Mouse (Mus musculus) myocyte (in vitro differentiated cells): ENCODE measurements at regions not wholly inside any gene's neighbourhood (a gene's known extent, or its start where the extent isn't known, plus 50 kb on each side); places are given as distances from the start of the nearest gene placed in this dataset.

Experiments used
- H3K27me3 ChIP-seq: one replicate; pipeline ENCODE4 v1.6.1; 2011; ENCODE audit not compliant: control insufficient read depth, insufficient read depth, insufficient read length
- H3K36me3 ChIP-seq: one replicate; pipeline ENCODE4 v1.6.1; 2011; ENCODE audit not compliant: control insufficient read depth, insufficient read depth
- H3K4me2 ChIP-seq: one replicate; pipeline ENCODE4 v1.6.1; 2011; ENCODE audit warnings: low read depth, control low read depth
- H3K4me3 ChIP-seq: one replicate; pipeline ENCODE4 v1.5.1; 2011; ENCODE audit warnings: mild to moderate bottlenecking, control low read depth, moderate library complexity
- H3K79me2 ChIP-seq: one replicate; pipeline ENCODE4 v1.6.1; 2011; ENCODE audit not compliant: control insufficient read depth, insufficient read depth
- H3ac ChIP-seq: one replicate; pipeline ENCODE4 v1.6.1; 2011; ENCODE audit not compliant: control insufficient read depth, insufficient read length
- CEBPB ChIP-seq: IDR thresholded peaks from 2 replicates; pipeline ENCODE4 v1.6.1; 2011; ENCODE audit warnings: mild to moderate bottlenecking, moderate library complexity; ENCODE audit not compliant: poor library complexity, insufficient read depth, severe bottlenecking
- E2F4 ChIP-seq: IDR thresholded peaks from one replicate; pipeline ENCODE4 v1.6.1; 2011; ENCODE audit warnings: mild to moderate bottlenecking, control low read depth, moderate library complexity; ENCODE audit not compliant: insufficient read depth
- MAX ChIP-seq: IDR thresholded peaks from one replicate; pipeline ENCODE4 v1.6.1; 2011; ENCODE audit warnings: low read depth, mild to moderate bottlenecking, control low read depth
- MYOD1 ChIP-seq, 3 experiments: IDR thresholded peaks; one replicate each; pipeline ENCODE4 v1.6.1; 2011; ENCODE audit warnings: control low read depth in 2 of 3, low read depth in 2 of 3, mild to moderate bottlenecking in 2 of 3, moderate library complexity in 1 of 3; ENCODE audit not compliant: insufficient read length in 2 of 3, control insufficient read depth in 1 of 3
- MYOG ChIP-seq, 3 experiments: IDR thresholded peaks; one replicate each; pipeline ENCODE4 v1.6.1; 2011; ENCODE audit warnings: control low read depth in 2 of 3, low read depth in 2 of 3, mild to moderate bottlenecking in 2 of 3; ENCODE audit not compliant: insufficient read length in 2 of 3, control insufficient read depth in 1 of 3, insufficient read depth in 1 of 3
- POLR2A ChIP-seq: IDR thresholded peaks from one replicate; pipeline ENCODE4 v1.6.1; 2011; ENCODE audit warnings: low read depth, mild to moderate bottlenecking, control low read depth, moderate library complexity; ENCODE audit not compliant: insufficient read length
- POLR2AphosphoS2 ChIP-seq: IDR thresholded peaks from one replicate; pipeline ENCODE4 v1.6.1; 2011; ENCODE audit warnings: low read depth, control low read depth; ENCODE audit not compliant: insufficient read length
- REST ChIP-seq: IDR thresholded peaks from one replicate; pipeline ENCODE4 v1.6.1; 2011; ENCODE audit warnings: mild to moderate bottlenecking, control low read depth, moderate library complexity; ENCODE audit not compliant: insufficient read depth, insufficient read length
- SRF ChIP-seq: IDR thresholded peaks from one replicate; pipeline ENCODE4 v1.6.1; 2011; ENCODE audit warnings: low read depth; ENCODE audit not compliant: control insufficient read depth, insufficient read length
- TCF12 ChIP-seq: IDR thresholded peaks from one replicate; pipeline ENCODE4 v1.6.1; 2011; ENCODE audit warnings: mild to moderate bottlenecking, control low read depth; ENCODE audit not compliant: poor library complexity, insufficient read depth, severe bottlenecking
- TCF3 ChIP-seq: IDR thresholded peaks from one replicate; pipeline ENCODE4 v1.6.1; 2011; ENCODE audit warnings: low read depth, control low read depth; ENCODE audit not compliant: insufficient read length
- USF1 ChIP-seq: IDR thresholded peaks from one replicate; pipeline ENCODE4 v1.6.1; 2011; ENCODE audit warnings: low read depth, mild to moderate bottlenecking, control low read depth, moderate library complexity

DNA sequence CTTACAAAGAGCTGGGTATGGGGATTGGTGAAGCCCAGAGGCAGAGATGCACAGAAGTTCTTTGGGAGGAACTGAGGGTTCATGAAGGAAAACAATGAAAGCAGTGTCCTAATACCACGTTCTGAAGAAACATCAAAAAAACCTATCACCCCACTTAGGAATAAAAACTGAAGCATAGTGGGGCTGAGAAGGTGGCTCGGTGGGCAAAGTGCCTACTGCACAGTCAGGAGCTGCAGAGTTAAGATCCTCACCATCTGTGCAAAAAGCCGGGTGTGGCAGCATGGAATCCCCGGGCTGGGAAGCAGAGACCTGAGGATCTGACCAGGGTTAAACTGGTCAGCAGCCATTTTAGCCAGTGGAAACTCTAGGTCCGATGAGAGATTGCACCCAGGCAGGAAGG is 106.1 kb upstream of the Smad1 start:
- H3K79me2 ChIP-seq: no peaks in the 10 kb centered on the region
- H3K36me3 ChIP-seq: no peaks in the 10 kb centered on the region
- no peaks in the 10 kb centered on the region for H3K27me3 ChIP-seq
- H3K4me2 ChIP-seq: no peak overlapping the region
- TF ChIP-seq MYOD1 (IDR thresholded peaks at IDR 0.05; ENCODE audit: control insufficient read depth in 1 of 3, insufficient read length in 2 of 3, low read depth in 2 of 3) (no peak), E2F4 (no peak), TCF12 (no peak), USF1 (no peak), SRF (no peak), MYOG (IDR thresholded peaks at IDR 0.05; ENCODE audit: control insufficient read depth in 1 of 3, insufficient read depth in 1 of 3, insufficient read length in 2 of 3, low read depth in 2 of 3) (no peak)
- H3ac ChIP-seq: no peak overlapping the region
- no peak overlapping the region for H3K4me3 ChIP-seq

DNA sequence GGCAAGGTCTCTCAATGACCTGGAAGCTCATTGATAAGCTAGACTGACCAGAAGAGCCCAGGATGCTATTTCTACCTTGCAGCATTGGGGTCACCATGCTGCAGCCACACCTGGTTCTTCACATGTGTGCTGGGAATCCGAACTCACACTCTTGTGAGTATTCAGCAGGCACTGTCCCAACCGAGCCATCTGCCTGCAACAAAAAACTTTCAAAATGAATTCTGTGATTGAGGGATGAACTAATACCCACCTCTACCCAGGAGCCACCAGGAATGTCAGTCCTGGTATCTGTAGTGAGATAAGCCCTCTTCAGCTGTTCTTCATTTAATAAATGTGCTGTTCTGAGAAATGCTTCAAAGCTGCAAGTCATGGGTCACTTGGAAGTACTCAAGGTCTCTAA is 104.6 kb upstream of the Smad1 start:
- Histone ChIP-seq H3K36me3 (no peaks in the 10 kb centered on the region), H3K27me3 (no peaks in the 10 kb centered on the region), H3K79me2 (no peaks in the 10 kb centered on the region), H3K4me2 (no peak overlapping the region), H3ac (no peak overlapping the region), H3K4me3 (no peak overlapping the region)
- TF ChIP-seq POLR2A (no peak), MYOD1 (IDR thresholded peaks at IDR 0.05; ENCODE audit: control insufficient read depth in 1 of 3, insufficient read length in 2 of 3, low read depth in 2 of 3) (no peak), USF1 (no peak), CEBPB (no peak), MAX (no peak), REST (no peak), SRF (no peak), E2F4 (no peak), TCF3 (no peak), TCF12 (no peak), MYOG (IDR thresholded peaks at IDR 0.05; ENCODE audit: control insufficient read depth in 1 of 3, insufficient read depth in 1 of 3, insufficient read length in 2 of 3, low read depth in 2 of 3) (no peak), POLR2AphosphoS2 (no peak)

DNA sequence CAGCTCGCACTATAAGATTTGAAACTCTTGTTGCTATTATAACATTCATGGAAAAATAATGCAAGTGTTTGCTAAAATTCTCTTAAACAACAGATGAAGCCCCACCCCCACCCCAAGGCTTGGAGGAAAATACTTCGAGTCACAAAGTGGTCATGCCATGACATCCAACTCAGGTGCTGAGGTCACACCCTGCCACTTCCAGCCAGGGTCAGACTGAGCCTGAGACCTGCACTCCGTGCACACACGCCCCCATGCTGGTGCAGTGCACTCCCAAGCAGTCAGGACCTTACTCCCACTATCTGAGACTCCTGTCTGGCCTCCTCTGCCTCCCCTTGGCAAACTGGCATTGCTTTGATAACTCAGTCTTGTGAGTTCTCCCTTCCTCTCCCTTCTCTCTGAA is 102.7 kb upstream of the Smad1 start:
- Histone ChIP-seq H3K27me3 (no peaks in the 10 kb centered on the region), H3K4me2 (no peak overlapping the region), H3K4me3 (no peak overlapping the region), H3ac (no peak overlapping the region), H3K36me3 (no peaks in the 10 kb centered on the region), H3K79me2 (no peaks in the 10 kb centered on the region)
- no peak for TF ChIP-seq MAX
- no peak for TF ChIP-seq POLR2A
- TF ChIP-seq REST: no peak
- TF ChIP-seq E2F4: no peak
- no peak for TF ChIP-seq SRF
- no peak for TF ChIP-seq MYOD1 (IDR thresholded peaks at IDR 0.05; ENCODE audit: control insufficient read depth in 1 of 3, insufficient read length in 2 of 3, low read depth in 2 of 3)
- no peak for TF ChIP-seq POLR2AphosphoS2
- no peak for TF ChIP-seq TCF12
- no peak for TF ChIP-seq TCF3
- no peak for TF ChIP-seq MYOG (IDR thresholded peaks at IDR 0.05; ENCODE audit: control insufficient read depth in 1 of 3, insufficient read depth in 1 of 3, insufficient read length in 2 of 3, low read depth in 2 of 3)
- no peak for TF ChIP-seq CEBPB
- TF ChIP-seq USF1: no peak

DNA sequence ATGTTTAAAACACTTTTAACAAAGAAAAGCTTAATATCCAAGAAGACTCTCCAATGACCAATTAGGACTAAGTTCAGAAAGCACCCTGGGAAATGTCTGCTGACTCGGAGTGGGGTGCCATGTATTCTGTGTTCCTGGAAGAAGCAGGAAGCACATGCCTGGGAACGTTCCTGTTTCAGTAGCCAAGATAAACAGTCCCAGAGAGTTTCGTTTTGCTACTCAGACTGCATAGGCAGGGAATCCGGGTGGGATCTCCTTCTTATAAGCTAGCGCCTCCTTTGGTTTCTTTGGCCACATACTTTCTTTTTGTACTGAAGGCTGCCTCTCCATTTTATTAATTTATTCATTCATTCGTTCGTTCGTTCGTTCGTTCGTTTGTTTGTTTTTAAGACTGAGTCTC is 101.9 kb upstream of the Smad1 start:
- Histone ChIP-seq H3K27me3 (no peaks in the 10 kb centered on the region), H3K79me2 (no peaks in the 10 kb centered on the region), H3K4me2 (peak overlapping the region; percentile 18), H3K4me3 (no peak overlapping the region), H3K36me3 (no peaks in the 10 kb centered on the region), H3ac (no peak overlapping the region)
- TF ChIP-seq SRF (no peak), POLR2A (no peak), CEBPB (no peak), MYOG (IDR thresholded peaks at IDR 0.05; ENCODE audit: control insufficient read depth in 1 of 3, insufficient read depth in 1 of 3, insufficient read length in 2 of 3, low read depth in 2 of 3) (no peak), MAX (no peak), POLR2AphosphoS2 (no peak), E2F4 (no peak), MYOD1 (IDR thresholded peaks at IDR 0.05; ENCODE audit: control insufficient read depth in 1 of 3, insufficient read length in 2 of 3, low read depth in 2 of 3) (no peak), TCF3 (no peak), USF1 (no peak), TCF12 (no peak), REST (no peak)

DNA sequence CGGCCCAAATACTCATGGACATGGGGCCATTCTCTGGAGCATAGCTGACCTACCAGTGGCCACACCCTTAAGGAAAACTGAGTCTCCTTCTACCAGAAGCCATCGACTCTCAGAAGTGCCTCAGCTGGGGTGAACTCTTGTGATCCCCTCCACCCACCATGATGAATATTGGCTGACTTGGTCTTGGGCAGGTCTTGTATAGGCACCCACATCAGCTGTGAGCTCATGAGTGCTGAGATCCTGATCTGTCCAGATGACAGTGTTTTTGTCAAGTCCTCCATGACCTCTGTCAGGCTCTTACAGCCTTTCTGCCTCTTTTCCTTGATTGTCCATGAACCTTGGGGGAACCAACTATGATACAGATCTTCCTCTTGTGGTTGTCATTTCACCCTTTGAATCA is 99.9 kb upstream of the Smad1 start:
- Histone ChIP-seq H3K36me3 (no peaks in the 10 kb centered on the region), H3K27me3 (no peaks in the 10 kb centered on the region), H3ac (no peak overlapping the region), H3K4me2 (no peak overlapping the region), H3K79me2 (no peaks in the 10 kb centered on the region), H3K4me3 (no peak overlapping the region)
- no peak for TF ChIP-seq SRF
- TF ChIP-seq MYOG (IDR thresholded peaks at IDR 0.05; ENCODE audit: control insufficient read depth in 1 of 3, insufficient read depth in 1 of 3, insufficient read length in 2 of 3, low read depth in 2 of 3): no peak
- no peak for TF ChIP-seq POLR2A
